In the genomic region with DNA sequence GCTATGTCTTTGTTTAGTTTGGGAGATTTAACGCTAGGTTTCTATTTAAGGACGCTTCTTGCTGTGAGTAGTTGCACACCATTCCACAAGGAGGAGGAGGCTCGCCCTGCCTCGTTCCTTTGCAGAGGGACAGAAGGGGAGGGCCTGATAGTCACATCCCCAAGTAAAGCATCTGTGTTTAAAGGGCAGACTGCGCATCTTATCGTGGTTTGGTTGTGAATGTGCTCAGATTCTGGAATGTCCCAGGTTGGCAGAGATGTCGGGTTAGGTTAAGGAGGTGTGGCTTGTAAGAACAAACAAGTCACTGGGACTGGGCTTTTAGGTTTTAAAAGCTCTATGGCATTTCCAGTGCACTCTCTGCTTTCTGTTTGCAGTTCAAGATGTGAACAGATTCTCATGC, we compare ENCODE assay signal across 14 mouse cellular contexts.
DNase-seq lines count a peak whose midpoint lies in the region; ATAC-seq lines count a peak whose summit lies in the region.
"Had no signal": no experiment of that assay in that cellular context is flagged by ENCODE, and none has a peak within 500 bp of the region (broad histone marks: within the 10 kb centered on the region; RNA-seq: fewer than 3 reads in every experiment).

No protein-coding gene starts in this region.

- no peak for DNase-seq in frontal cortex, postnatal 25 days (ENCODE audit: low spot score in 2 of 2)
- peak; percentile 84 for DNase-seq in brain, adult 2 months (ENCODE audit: low read depth, low spot score)
- no peak for DNase-seq in layer of hippocampus, postnatal 25 days (ENCODE audit: extremely low spot score in 1 of 2, low spot score in 1 of 2)
- DNase-seq in adrenal gland, postnatal 25 days = no peak
- DNase-seq in adrenal gland, postnatal 14 days = no peak
- DNase-seq: gastrocnemius, postnatal 14 days; kidney, postnatal 14 days had no signal

- 0 out of 2 replicates have a peak overlapping the region, but pooled peaks have one; percentile 23 for H3K27ac ChIP-seq in hindbrain, embryonic 12.5 days
- H3K27ac ChIP-seq in midbrain, embryonic 15.5 days = no peak overlapping the region
- H3K27ac ChIP-seq: liver, embryonic 14.5 days had no signal

- no peaks in the 10 kb centered on the region for H3K36me3 ChIP-seq in hindbrain, embryonic 12.5 days
- H3K36me3 ChIP-seq in midbrain, embryonic 15.5 days (replicated peaks) = no peaks in the 10 kb centered on the region

- H3K9me3 ChIP-seq in hindbrain, embryonic 12.5 days (replicated peaks) = no peaks in the 10 kb centered on the region
- no peaks in the 10 kb centered on the region for H3K9me3 ChIP-seq in midbrain, embryonic 15.5 days

- no peak overlapping the region for H3K4me2 ChIP-seq in hindbrain, embryonic 12.5 days (replicated peaks)
- H3K4me2 ChIP-seq in midbrain, embryonic 15.5 days = 0 out of 2 replicates have a peak overlapping the region, but pooled peaks have one; percentile 9

- peak; percentile 91 for ATAC-seq in frontal cortex, adult (ENCODE audit: low TSS enrichment)
- no peak for ATAC-seq in hindbrain, embryonic 12.5 days (ENCODE audit: low FRiP score)
- ATAC-seq in midbrain, embryonic 15.5 days (replicated peaks) = no peak; the same call in 1 of the 2 replicates
- ATAC-seq: activated CD4-positive, CD25-positive, alpha-beta regulatory T cell, adult 4 months had no signal

- H3K4me3 ChIP-seq in hindbrain, embryonic 12.5 days = no peak overlapping the region
- no peak overlapping the region for H3K4me3 ChIP-seq in midbrain, embryonic 15.5 days
- H3K4me3 ChIP-seq: erythroblast, embryonic 14.5 days; myocyte had no signal

- peaks cover 11% of the 10 kb centered on the region for H3K4me1 ChIP-seq in hindbrain, embryonic 12.5 days
- H3K4me1 ChIP-seq in midbrain, embryonic 15.5 days = peaks cover 11% of the 10 kb centered on the region

- H3K27me3 ChIP-seq in hindbrain, embryonic 12.5 days = no peaks in the 10 kb centered on the region
- no peaks in the 10 kb centered on the region for H3K27me3 ChIP-seq in midbrain, embryonic 15.5 days (replicated peaks)

- no peak overlapping the region for H3K9ac ChIP-seq in hindbrain, embryonic 12.5 days
- H3K9ac ChIP-seq in midbrain, embryonic 15.5 days = no peak overlapping the region
- H3K9ac ChIP-seq: liver, embryonic 14.5 days had no signal

- WGBS in hindbrain, embryonic 12.5 days = 17% methylated on average over 7 of the region's 7 CpGs
- 5% methylated on average over 7 of the region's 7 CpGs for WGBS in midbrain, embryonic 15.5 days
